Mouse (Mus musculus) midbrain, embryonic 12.5 days (tissue): ENCODE data around the gene Col18a1. TPM values are rescaled to one million over a fixed set of nuclear protein-coding genes. Genes with fewer than 3 reads are reported as not detected.

ENCODE experiments used
- ATAC-seq: fragments of 200-750 bp; cut with Nextera tagmentation; 2 replicates; pipeline ENCODE4 v1.8.0; 2017; ENCODE audit warnings: low read depth, moderate TSS enrichment, moderate library complexity; ENCODE audit not compliant: low FRiP score
- H3K27ac ChIP-seq: fragments of 300-500 bp; sonication (generic); replicated peaks from 2 replicates; pipeline ENCODE4 v1.5.1; 2016; ENCODE audit warnings: mild to moderate bottlenecking
- H3K27me3 ChIP-seq: fragments of 300-500 bp; sonication (generic); 2 replicates; pipeline ENCODE4 v1.6.1; 2016; ENCODE audit warnings: mild to moderate bottlenecking
- H3K36me3 ChIP-seq: fragments of 300-500 bp; sonication (generic); 2 replicates; pipeline ENCODE4 v1.6.1; 2016
- H3K4me1 ChIP-seq: fragments of 300-500 bp; sonication (generic); 2 replicates; pipeline ENCODE4 v1.6.1; 2016
- H3K4me2 ChIP-seq: fragments of 300-500 bp; sonication (generic); replicated peaks from 2 replicates; pipeline ENCODE4 v1.6.1; 2016; ENCODE audit warnings: mild to moderate bottlenecking, moderate library complexity
- H3K4me3 ChIP-seq: fragments of 300-500 bp; sonication (generic); 2 replicates; pipeline ENCODE4 v1.5.1; 2016; ENCODE audit warnings: mild to moderate bottlenecking
- H3K9ac ChIP-seq: fragments of 300-500 bp; sonication (generic); replicated peaks from 2 replicates; pipeline ENCODE4 v1.6.1; 2016; ENCODE audit warnings: mild to moderate bottlenecking, moderate library complexity
- H3K9me3 ChIP-seq: fragments of 300-500 bp; sonication (generic); 2 replicates; pipeline ENCODE4 v1.6.1; 2016; ENCODE audit warnings: mild to moderate bottlenecking
- WGBS: fragments of 180-500 bp; shearing (Covaris S2); methylation state at CpG from one replicate; pipeline ENCODE4 v1.1.7; 2016; 5-methylcytosine and 5-hydroxymethylcytosine counted together
- polyA plus RNA-seq: library from polyadenylated mRNA; unstranded; fragments of >200 nt; fragmentation: Nextera tagmentation; extraction: Ambion mirVana; gene quantifications from 2 replicates; pipeline ENCODE4 v1.2.1, GENCODE M21; 2016

Col18a1 gene
- polyA plus RNA-seq, 1 experiment from 2014 or later: 90.0 TPM

- Histone ChIP-seq H3K4me1 (peaks cover 36% of the 10 kb centered on the region), H3K4me2 (no peak overlapping the region), H3K27me3 (no peaks in the 10 kb centered on the region), H3K4me3 (no peak overlapping the region), H3K36me3 (no peaks in the 10 kb centered on the region), H3K9me3 (no peaks in the 10 kb centered on the region), H3K27ac (no peak overlapping the region), H3K9ac (no peak overlapping the region)
- 28% methylated on average over 6 of the region's 6 CpGs for WGBS
- ATAC-seq: no peak
Observed at GRCm38 (mm10) chr10:77131536-77131935, 34.8 kb downstream of the Col18a1 start.

- H3K4me3 ChIP-seq: no peak overlapping the region
- no peaks in the 10 kb centered on the region for H3K27me3 ChIP-seq
- 43% methylated on average over 13 of the region's 13 CpGs for WGBS
- peaks cover 36% of the 10 kb centered on the region for H3K4me1 ChIP-seq
- no peaks in the 10 kb centered on the region for H3K9me3 ChIP-seq
- no peaks in the 10 kb centered on the region for H3K36me3 ChIP-seq
- ATAC-seq: peak; percentile 72
- H3K4me2 ChIP-seq: no peak overlapping the region
- no peak overlapping the region for H3K27ac ChIP-seq
- H3K9ac ChIP-seq: no peak overlapping the region
Observed at GRCm38 (mm10) chr10:77130561-77131240, 35.6 kb downstream of the Col18a1 start.

- ATAC-seq: no peak
- Histone ChIP-seq H3K27ac (no peak overlapping the region), H3K9me3 (no peaks in the 10 kb centered on the region), H3K27me3 (no peaks in the 10 kb centered on the region), H3K4me1 (peaks cover 34% of the 10 kb centered on the region), H3K4me3 (no peak overlapping the region), H3K4me2 (no peak overlapping the region), H3K9ac (no peak overlapping the region), H3K36me3 (no peaks in the 10 kb centered on the region)
- WGBS: 77% methylated on average over 6 of the region's 6 CpGs
Observed at GRCm38 (mm10) chr10:77129637-77130410, 36.5 kb downstream of the Col18a1 start.

- Histone ChIP-seq H3K9ac (no peak overlapping the region), H3K4me3 (no peak overlapping the region), H3K9me3 (no peaks in the 10 kb centered on the region), H3K27me3 (no peaks in the 10 kb centered on the region), H3K4me2 (no peak overlapping the region), H3K36me3 (no peaks in the 10 kb centered on the region), H3K27ac (no peak overlapping the region), H3K4me1 (peaks cover 25% of the 10 kb centered on the region)
- WGBS: 67% methylated on average over 2 of the region's 2 CpGs
- ATAC-seq: no peak
Observed at GRCm38 (mm10) chr10:77127926-77128325, 38.4 kb downstream of the Col18a1 start.

GRCm38 (mm10) chr10:77126590-77126989, 39.8 kb downstream of the Col18a1 start:
- H3K4me1 ChIP-seq: peaks cover 13% of the 10 kb centered on the region
- no peak overlapping the region for H3K27ac ChIP-seq
- H3K36me3 ChIP-seq: no peaks in the 10 kb centered on the region
- no peak overlapping the region for H3K4me3 ChIP-seq
- H3K27me3 ChIP-seq: no peaks in the 10 kb centered on the region
- WGBS: 91% methylated on average over 2 of the region's 2 CpGs
- H3K4me2 ChIP-seq: no peak overlapping the region
- ATAC-seq: no peak
- no peak overlapping the region for H3K9ac ChIP-seq
- H3K9me3 ChIP-seq: no peaks in the 10 kb centered on the region

- no peaks in the 10 kb centered on the region for H3K36me3 ChIP-seq
- no peak for ATAC-seq
- no peak overlapping the region for H3K4me3 ChIP-seq
- H3K27ac ChIP-seq: no peak overlapping the region
- H3K4me1 ChIP-seq: 0 out of 2 replicates have a peak, but pooled peaks cover 4% of the 10 kb centered on the region
- no peak overlapping the region for H3K9ac ChIP-seq
- H3K4me2 ChIP-seq: no peak overlapping the region
- WGBS: 86% methylated on average over 18 of the region's 18 CpGs
- H3K27me3 ChIP-seq: no peaks in the 10 kb centered on the region
- H3K9me3 ChIP-seq: no peaks in the 10 kb centered on the region
Observed at GRCm38 (mm10) chr10:77125078-77125731, 41.1 kb downstream of the Col18a1 start.

GRCm38 (mm10) chr10:77123953-77124352, 42.4 kb downstream of the Col18a1 start:
- no peak overlapping the region for H3K4me3 ChIP-seq
- H3K4me1 ChIP-seq: 0 out of 2 replicates have a peak, but pooled peaks cover 4% of the 10 kb centered on the region
- H3K27ac ChIP-seq: no peak overlapping the region
- 72% methylated on average over 8 of the region's 8 CpGs for WGBS
- H3K9me3 ChIP-seq: no peaks in the 10 kb centered on the region
- ATAC-seq: no peak
- H3K4me2 ChIP-seq: no peak overlapping the region
- no peaks in the 10 kb centered on the region for H3K27me3 ChIP-seq
- no peaks in the 10 kb centered on the region for H3K36me3 ChIP-seq
- H3K9ac ChIP-seq: no peak overlapping the region

- H3K4me3 ChIP-seq: no peak overlapping the region
- 91% methylated on average over 6 of the region's 8 CpGs for WGBS
- no peaks in the 10 kb centered on the region for H3K27me3 ChIP-seq
- H3K27ac ChIP-seq: no peak overlapping the region
- no peak overlapping the region for H3K4me2 ChIP-seq
- H3K9ac ChIP-seq: no peak overlapping the region
- no peaks in the 10 kb centered on the region for H3K9me3 ChIP-seq
- no peak for ATAC-seq
- peaks cover 6% of the 10 kb centered on the region for H3K4me1 ChIP-seq
- no peaks in the 10 kb centered on the region for H3K36me3 ChIP-seq
Observed at GRCm38 (mm10) chr10:77121287-77122022, 44.9 kb downstream of the Col18a1 start.

- no peak overlapping the region for H3K27ac ChIP-seq
- H3K9me3 ChIP-seq: no peaks in the 10 kb centered on the region
- WGBS: 81% methylated on average over 4 of the region's 4 CpGs
- no peak for ATAC-seq
- no peak overlapping the region for H3K4me2 ChIP-seq
- H3K27me3 ChIP-seq: no peaks in the 10 kb centered on the region
- H3K4me3 ChIP-seq: no peak overlapping the region
- H3K9ac ChIP-seq: no peak overlapping the region
- no peaks in the 10 kb centered on the region for H3K36me3 ChIP-seq
- H3K4me1 ChIP-seq: peaks cover 10% of the 10 kb centered on the region
Observed at GRCm38 (mm10) chr10:77120501-77120900, 45.8 kb downstream of the Col18a1 start.

GRCm38 (mm10) chr10:77119437-77119836, 46.9 kb downstream of the Col18a1 start:
- H3K4me3 ChIP-seq: no peak overlapping the region

GRCm38 (mm10) chr10:77118361-77118760, 48.0 kb downstream of the Col18a1 start:
- Histone ChIP-seq H3K9me3 (no peaks in the 10 kb centered on the region), H3K27me3 (no peaks in the 10 kb centered on the region), H3K4me3 (no peak overlapping the region), H3K4me2 (no peak overlapping the region), H3K4me1 (peaks cover 10% of the 10 kb centered on the region), H3K36me3 (no peaks in the 10 kb centered on the region), H3K27ac (no peak overlapping the region), H3K9ac (no peak overlapping the region)
- WGBS: 88% methylated on average over 1 of the region's 1 CpGs
- ATAC-seq: no peak

More at GRCm38 (mm10) chr10:77119437-77119836, 46.9 kb downstream of the Col18a1 start:
- Histone ChIP-seq H3K9ac (no peak overlapping the region), H3K4me1 (peaks cover 10% of the 10 kb centered on the region), H3K9me3 (no peaks in the 10 kb centered on the region), H3K27me3 (no peaks in the 10 kb centered on the region), H3K4me2 (no peak overlapping the region), H3K27ac (no peak overlapping the region), H3K36me3 (no peaks in the 10 kb centered on the region)
- 83% methylated on average over 11 of the region's 11 CpGs for whole genome bisulfite sequencing
- no peak for ATAC-seq
